Mouse (Mus musculus) C2C12 (cell line): ENCODE results near the gene Sarm1.

ENCODE experiments used
- CEBPB ChIP-seq: IDR thresholded peaks from one replicate; pipeline ENCODE4 v1.6.1; 2011; ENCODE audit warnings: low read depth, mild to moderate bottlenecking, control low read depth, moderate library complexity
- CTCF ChIP-seq: IDR thresholded peaks from one replicate; pipeline ENCODE4 v1.5.1; 2011; ENCODE audit not compliant: control insufficient read depth, insufficient read depth, insufficient read length
- MAX ChIP-seq: IDR thresholded peaks from one replicate; pipeline ENCODE4 v1.6.1; 2011; ENCODE audit warnings: mild to moderate bottlenecking, control low read depth
- MYOG ChIP-seq: IDR thresholded peaks from one replicate; pipeline ENCODE4 v1.6.1; 2011; ENCODE audit not compliant: control insufficient read depth, insufficient read length; ENCODE audit errors: extremely low read depth
- USF1 ChIP-seq: IDR thresholded peaks from one replicate; pipeline ENCODE4 v1.6.1; 2011; ENCODE audit warnings: low read depth, mild to moderate bottlenecking, control low read depth, moderate library complexity

DNA sequence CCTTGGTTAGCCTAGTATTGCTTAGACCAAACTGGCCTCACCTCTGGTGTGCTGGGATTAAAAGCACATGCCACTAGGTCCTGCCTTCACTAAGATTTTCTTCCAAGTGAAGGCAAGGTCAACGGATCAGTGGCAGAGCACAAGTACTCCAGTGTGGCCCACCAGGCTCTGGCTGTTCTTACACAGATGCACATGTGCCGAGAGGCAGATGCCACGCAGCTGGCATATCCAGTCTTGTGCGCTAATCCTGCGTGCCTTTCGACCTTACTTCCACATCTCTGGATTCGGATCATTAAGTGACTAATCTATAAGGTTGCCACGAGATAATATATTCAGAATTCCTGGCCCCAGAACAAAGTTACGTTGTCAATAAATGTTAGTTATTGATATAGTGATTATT lies 32.4 kb downstream of the Sarm1 start:
- TF ChIP-seq CTCF (no peak), CEBPB (no peak), USF1 (no peak), MAX (no peak), MYOG (no peak)
